Mouse (Mus musculus) embryonic facial prominence, embryonic 10.5 days (tissue): ENCODE measurements around the gene Tceal1. TPM values are rescaled to one million over a fixed set of nuclear protein-coding genes. Genes with fewer than 3 reads are reported as not detected.
"Not testable (repeated sequence)": the region's sequence is repeated elsewhere in the genome, so short reads cannot be mapped to it uniquely, and the experiment has no call there.

Source experiments
- DNase-seq: peaks from one replicate; pipeline ENCODE4 v3.0.0-alpha.2; 2017; ENCODE audit warnings: low spot score
- H3K27ac ChIP-seq: fragments of 300-500 bp; sonication (generic); replicated peaks from 2 replicates; pipeline ENCODE4 v1.5.1; 2016; ENCODE audit warnings: mild to moderate bottlenecking
- H3K27me3 ChIP-seq: fragments of 300-500 bp; sonication (generic); replicated peaks from 2 replicates; pipeline ENCODE4 v1.6.1; 2016; ENCODE audit warnings: low read depth, mild to moderate bottlenecking; ENCODE audit not compliant: poor library complexity, severe bottlenecking
- H3K36me3 ChIP-seq: fragments of 300-500 bp; sonication (generic); replicated peaks from 2 replicates; pipeline ENCODE4 v1.6.1; 2016; ENCODE audit warnings: mild to moderate bottlenecking, moderate library complexity
- H3K4me1 ChIP-seq: fragments of 300-500 bp; sonication (generic); 2 replicates; pipeline ENCODE4 v1.6.1; 2016
- H3K4me3 ChIP-seq: fragments of 300-500 bp; sonication (generic); 2 replicates; pipeline ENCODE4 v1.5.1; 2016; ENCODE audit warnings: mild to moderate bottlenecking, moderate library complexity
- H3K9me3 ChIP-seq: fragments of 300-500 bp; sonication (generic); 2 replicates; pipeline ENCODE4 v1.6.1; 2016; ENCODE audit warnings: mild to moderate bottlenecking
- WGBS: fragments of 180-500 bp; shearing (Covaris S2); methylation state at CpG from one replicate; pipeline ENCODE4 v1.1.7; 2016; 5-methylcytosine and 5-hydroxymethylcytosine counted together
- polyA plus RNA-seq: library from polyadenylated mRNA; unstranded; fragments of >200 nt; fragmentation: Nextera tagmentation; extraction: Ambion mirVana; gene quantifications from 2 replicates; pipeline ENCODE4 v1.2.1, GENCODE M21; 2016

Tceal1 gene
- 7.1 and 7.2 TPM in 2 replicates for polyA plus RNA-seq

DNA sequence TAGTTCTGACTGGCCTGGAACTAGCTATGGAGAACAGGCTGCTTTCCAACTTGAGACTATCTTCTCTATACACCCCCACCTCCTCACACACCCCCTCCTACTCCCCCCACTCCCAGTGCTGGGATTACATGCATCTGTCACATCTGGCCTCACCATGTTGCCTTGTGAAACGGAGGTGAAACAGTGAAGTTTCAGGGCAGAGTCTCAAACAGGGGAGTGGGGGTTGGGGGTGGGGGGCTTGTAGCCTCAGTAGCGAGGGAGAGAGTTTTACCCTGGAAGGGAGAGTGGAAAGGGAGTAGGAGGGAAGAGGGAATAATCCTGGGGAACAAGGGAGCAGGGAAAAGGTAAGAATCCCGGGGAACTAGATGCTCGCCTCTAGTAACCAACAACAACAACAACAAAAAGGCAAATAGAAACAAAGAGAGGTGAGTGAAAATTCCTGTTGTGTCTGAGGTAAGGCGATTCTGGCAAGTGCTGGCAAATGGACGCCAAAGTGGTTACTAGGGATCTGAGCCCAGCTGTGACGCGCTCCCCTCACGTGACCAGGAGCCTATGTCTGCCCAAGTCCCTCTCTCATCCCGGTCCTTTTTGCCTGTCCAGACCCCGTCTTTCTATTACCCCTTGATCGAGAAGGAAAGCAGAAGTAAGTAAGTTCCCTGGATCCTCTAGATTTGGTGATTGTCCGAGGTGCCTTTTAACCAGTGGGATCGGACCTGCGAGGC lies at the start of gene Tceal1:
Tceal1 (plus strand) TSS at position 537 of the 722 bp plus-strand sequence.
- no peaks in the 10 kb centered on the region for H3K36me3 ChIP-seq
- 19% methylated on average over 15 of the region's 15 CpGs for WGBS
- peak; percentile 75 for DNase-seq
- H3K9me3 ChIP-seq = no peaks in the 10 kb centered on the region
- 0 out of 2 replicates have a peak, but pooled peaks cover 3% of the 10 kb centered on the region for H3K4me1 ChIP-seq
- H3K4me3 ChIP-seq = peak within 1 kb of the TSS; percentile 64
- H3K27ac ChIP-seq = peak within 1 kb of the TSS; percentile 90
- H3K27me3 ChIP-seq = peaks cover 28% of the 10 kb centered on the region

- WGBS = 19% methylated on average over 20 of the region's 20 CpGs
- H3K4me3 ChIP-seq = peak overlapping the region; percentile 61
- peak; percentile 26 for DNase-seq
- H3K27ac ChIP-seq = 0 out of 2 replicates have a peak overlapping the region, but pooled peaks have one; percentile 35
- H3K36me3 ChIP-seq = no peaks in the 10 kb centered on the region
- peaks cover 54% of the 10 kb centered on the region for H3K27me3 ChIP-seq
- no peaks in the 10 kb centered on the region for H3K4me1 ChIP-seq
- H3K9me3 ChIP-seq = no peaks in the 10 kb centered on the region
Observed at GRCm38 (mm10) chrX:136666281-136666706, 41.5 kb upstream of the Tceal1 start.

GRCm38 (mm10) chrX:136666762-136667464 lies 40.9 kb upstream of the Tceal1 start:
- 21% methylated on average over 24 of the region's 24 CpGs for WGBS
- DNase-seq = peak; percentile 9
- H3K27me3 ChIP-seq = peaks cover 54% of the 10 kb centered on the region
- peak overlapping the region; percentile 61 for H3K4me3 ChIP-seq
- 0 out of 2 replicates have a peak overlapping the region, but pooled peaks have one; percentile 35 for H3K27ac ChIP-seq
- not testable (repeated sequence) for H3K9me3 ChIP-seq, H3K36me3 ChIP-seq, H3K4me1 ChIP-seq

- no peaks in the 10 kb centered on the region for H3K36me3 ChIP-seq
- peaks cover 54% of the 10 kb centered on the region for H3K27me3 ChIP-seq
- no peaks in the 10 kb centered on the region for H3K9me3 ChIP-seq
- H3K4me3 ChIP-seq = no peak overlapping the region
- H3K4me1 ChIP-seq = no peaks in the 10 kb centered on the region
- WGBS = 62% methylated on average over 2 of the region's 2 CpGs
- H3K27ac ChIP-seq = no peak overlapping the region
- DNase-seq = no peak
Observed at GRCm38 (mm10) chrX:136668794-136669193, 39.0 kb upstream of the Tceal1 start.

DNA sequence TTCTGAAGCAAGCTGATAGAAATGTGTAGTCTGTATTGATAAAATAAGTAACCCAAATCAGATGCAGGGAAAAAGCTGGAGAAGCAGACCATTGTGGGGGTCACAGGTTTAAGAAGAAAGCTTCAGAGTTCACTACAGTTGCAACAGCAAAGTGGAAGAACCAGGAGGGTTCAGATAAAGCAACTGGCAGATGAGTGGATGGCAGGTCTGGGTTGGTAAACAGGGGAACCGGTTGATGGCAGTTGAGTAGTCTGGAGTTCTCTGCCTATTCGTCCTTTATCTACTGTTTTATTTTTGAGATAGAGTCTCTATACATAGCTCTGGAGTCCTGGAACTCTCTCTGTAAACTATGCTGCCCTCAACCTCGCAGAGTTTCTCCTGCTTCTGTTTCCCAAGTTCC lies 26.8 kb upstream of the Tceal1 start:
- Histone ChIP-seq H3K4me3 (no peak overlapping the region), H3K27me3 (peaks cover 16% of the 10 kb centered on the region), H3K36me3 (no peaks in the 10 kb centered on the region), H3K4me1 (no peaks in the 10 kb centered on the region), H3K9me3 (no peaks in the 10 kb centered on the region), H3K27ac (no peak overlapping the region)
- no peak for DNase-seq
- WGBS = 69% methylated on average over 3 of the region's 3 CpGs

GRCm38 (mm10) chrX:136691606-136692293 lies 16.0 kb upstream of the Tceal1 start:
- H3K27me3 ChIP-seq, H3K4me3 ChIP-seq, H3K4me1 ChIP-seq, H3K9me3 ChIP-seq, H3K27ac ChIP-seq, DNase-seq, H3K36me3 ChIP-seq: not testable (repeated sequence)
- whole genome bisulfite sequencing = 52% methylated on average over 3 of the region's 3 CpGs

DNA sequence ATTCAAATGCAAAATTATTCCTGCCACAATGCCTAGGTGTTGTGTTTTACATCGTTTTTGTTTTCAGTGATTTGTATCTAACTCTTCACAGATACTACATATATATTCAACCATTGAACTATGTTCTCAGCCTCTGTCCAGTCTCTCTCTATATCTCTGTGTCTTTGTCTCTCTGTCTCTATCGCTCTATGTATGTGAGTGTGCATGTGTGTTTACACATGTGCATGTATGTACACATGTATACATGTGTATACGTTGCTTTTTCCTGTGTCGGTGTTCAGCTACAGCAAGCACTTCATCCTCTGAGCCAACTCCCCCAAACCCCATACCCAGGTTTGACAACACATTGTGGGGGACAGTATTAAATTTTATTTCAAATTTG lies 15.5 kb upstream of the Tceal1 start:
- DNase-seq = no peak
- H3K4me3 ChIP-seq = no peak overlapping the region
- H3K36me3 ChIP-seq = no peaks in the 10 kb centered on the region
- no peaks in the 10 kb centered on the region for H3K9me3 ChIP-seq
- 77% methylated on average over 4 of the region's 4 CpGs for WGBS
- peaks cover 4% of the 10 kb centered on the region; the same call in 1 of the 2 replicates for H3K27me3 ChIP-seq
- no peaks in the 10 kb centered on the region for H3K4me1 ChIP-seq
- H3K27ac ChIP-seq = no peak overlapping the region

GRCm38 (mm10) chrX:136693196-136693595 lies 14.6 kb upstream of the Tceal1 start:
- Histone ChIP-seq H3K4me1 (no peaks in the 10 kb centered on the region), H3K27ac (no peak overlapping the region), H3K36me3 (no peaks in the 10 kb centered on the region), H3K27me3 (peaks cover 4% of the 10 kb centered on the region; the same call in 1 of the 2 replicates), H3K9me3 (no peaks in the 10 kb centered on the region), H3K4me3 (no peak overlapping the region)
- WGBS = 84% methylated on average over 5 of the region's 5 CpGs
- no peak for DNase-seq

DNA sequence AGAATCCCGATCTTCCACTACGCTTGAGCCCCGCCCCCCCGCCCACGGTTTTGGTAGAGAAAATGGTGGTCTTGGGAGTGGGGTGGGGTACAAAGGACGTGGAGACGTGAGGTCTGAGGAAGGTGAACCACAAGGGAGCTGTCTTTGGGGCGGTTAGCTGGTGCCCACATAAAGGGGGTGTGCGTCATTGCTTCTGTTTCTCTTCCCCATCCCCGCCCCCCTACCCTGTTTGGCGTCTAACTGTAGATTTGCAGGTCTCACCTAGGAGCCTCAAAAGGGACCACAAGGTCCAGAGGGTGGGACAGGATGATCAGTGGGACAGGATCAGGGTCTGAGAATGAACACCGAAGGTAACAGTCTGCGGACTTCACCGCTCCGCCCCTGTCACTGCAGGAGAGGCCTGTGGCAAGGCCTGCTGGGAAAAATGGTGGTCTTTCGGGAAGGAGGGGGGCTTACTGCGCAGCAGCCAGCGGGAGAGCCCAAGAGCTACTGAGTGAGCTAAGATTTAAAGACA lies 443 bp downstream of the Tceal1 start:
- 0 out of 2 replicates have a peak, but pooled peaks cover 3% of the 10 kb centered on the region for H3K4me1 ChIP-seq
- H3K36me3 ChIP-seq = no peaks in the 10 kb centered on the region
- peak overlapping the region; percentile 64 for H3K4me3 ChIP-seq
- H3K27ac ChIP-seq = peak overlapping the region; percentile 90
- peak; percentile 63 for DNase-seq
- H3K27me3 ChIP-seq = peaks cover 28% of the 10 kb centered on the region
- no peaks in the 10 kb centered on the region for H3K9me3 ChIP-seq
- WGBS = 19% methylated on average over 18 of the region's 18 CpGs

DNA sequence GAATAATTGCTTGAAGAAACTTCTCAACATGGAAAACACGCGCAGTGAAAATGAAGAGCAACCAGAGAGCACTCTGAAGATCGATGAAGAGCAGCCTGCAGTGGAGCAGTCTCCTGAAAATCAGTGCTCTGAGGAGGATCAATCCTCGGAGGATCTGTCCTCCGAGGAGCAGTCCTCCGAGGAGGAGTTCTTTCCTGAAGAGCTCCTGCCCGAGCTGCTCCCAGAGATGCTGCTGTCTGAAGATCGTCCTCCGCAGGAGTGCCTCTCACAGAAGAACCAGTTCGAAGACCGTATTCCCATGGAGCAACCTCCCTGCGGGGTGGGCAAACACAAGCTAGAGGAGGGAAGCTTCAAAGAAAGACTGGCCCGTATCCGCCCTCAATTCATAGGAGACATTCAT lies 1.0 kb downstream of the Tceal1 start:
- peak; percentile 22 for DNase-seq
- Histone ChIP-seq H3K27ac (peak overlapping the region; percentile 90), H3K9me3 (no peaks in the 10 kb centered on the region), H3K27me3 (peaks cover 28% of the 10 kb centered on the region), H3K36me3 (no peaks in the 10 kb centered on the region), H3K4me1 (0 out of 2 replicates have a peak, but pooled peaks cover 3% of the 10 kb centered on the region), H3K4me3 (peak overlapping the region; percentile 64)
- 27% methylated on average over 14 of the region's 14 CpGs for WGBS

DNA sequence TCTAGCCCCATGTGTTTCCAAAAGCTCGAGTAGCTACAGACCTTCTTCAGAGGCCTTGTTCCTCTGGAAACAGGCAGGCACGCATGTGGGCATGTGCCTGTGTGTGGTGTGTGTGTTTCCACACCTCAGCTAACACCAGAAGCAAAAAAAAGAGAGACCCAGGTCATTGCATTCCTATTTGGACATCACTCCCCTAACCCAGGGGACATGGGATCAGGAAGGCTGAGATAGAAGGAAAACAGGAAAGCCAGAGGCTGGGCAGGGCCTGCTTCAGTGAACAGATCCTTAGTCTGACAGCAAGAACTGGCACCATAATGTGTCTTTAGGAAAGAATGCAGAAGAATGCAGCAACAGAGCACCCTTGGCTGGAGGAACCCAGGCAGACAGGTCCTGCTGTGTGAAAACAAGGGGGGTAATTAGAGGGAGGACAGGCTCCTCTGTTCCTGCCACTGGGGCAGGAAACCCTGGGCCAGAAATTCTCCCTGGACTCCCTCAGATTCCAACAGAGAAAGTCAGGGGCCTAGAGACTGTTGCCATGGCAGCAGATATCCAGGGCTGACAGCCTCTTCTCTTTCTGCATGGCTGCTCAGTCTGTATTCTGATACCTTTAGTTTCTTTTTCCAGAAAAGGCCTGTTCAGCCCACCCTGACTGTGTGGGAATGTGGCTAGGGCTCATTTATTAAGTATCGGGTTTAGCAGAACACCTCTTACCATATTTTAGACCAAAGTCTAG lies 7.1 kb downstream of the Tceal1 start:
- H3K4me1 ChIP-seq, DNase-seq, H3K36me3 ChIP-seq, H3K4me3 ChIP-seq, H3K9me3 ChIP-seq, H3K27ac ChIP-seq: not testable (repeated sequence)
- WGBS = 57% methylated on average over 3 of the region's 3 CpGs
- peaks cover 28% of the 10 kb centered on the region for H3K27me3 ChIP-seq

- no peaks in the 10 kb centered on the region for H3K4me1 ChIP-seq
- no peak overlapping the region for H3K27ac ChIP-seq
- H3K9me3 ChIP-seq = no peaks in the 10 kb centered on the region
- peaks cover 45% of the 10 kb centered on the region for H3K36me3 ChIP-seq
- 83% methylated on average over 4 of the region's 4 CpGs for WGBS
- H3K4me3 ChIP-seq = no peak overlapping the region
- H3K27me3 ChIP-seq = no peaks in the 10 kb centered on the region
- DNase-seq = no peak
Observed at GRCm38 (mm10) chrX:136732016-136732415, 24.2 kb downstream of the Tceal1 start.
